Mouse (Mus musculus): ENCODE data around the gene Ets1.

The Ets1 gene

DNA sequence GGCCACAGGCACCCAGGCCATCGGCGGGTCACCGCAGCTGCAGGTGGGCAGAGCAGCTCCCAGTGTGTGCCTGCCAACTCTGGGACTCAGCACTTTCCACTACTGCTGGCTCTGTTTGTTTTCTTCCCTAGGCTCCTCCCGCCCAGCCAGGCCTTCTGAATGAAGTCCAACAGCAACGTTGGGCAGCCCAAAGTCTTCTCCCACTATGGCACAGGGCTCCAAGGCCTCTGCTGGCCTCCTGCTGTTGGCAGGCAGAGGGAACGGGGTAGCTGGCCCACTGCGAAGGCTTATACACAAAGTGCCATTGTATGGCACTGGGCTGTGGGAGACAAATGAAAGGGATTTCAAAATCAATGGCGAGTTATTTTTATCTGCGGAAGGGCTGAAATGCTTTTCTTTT, 128.4 kb downstream of the Ets1 start:
- peak in 1 of 2 experiments; percentile 26 for DNase-seq

DNA sequence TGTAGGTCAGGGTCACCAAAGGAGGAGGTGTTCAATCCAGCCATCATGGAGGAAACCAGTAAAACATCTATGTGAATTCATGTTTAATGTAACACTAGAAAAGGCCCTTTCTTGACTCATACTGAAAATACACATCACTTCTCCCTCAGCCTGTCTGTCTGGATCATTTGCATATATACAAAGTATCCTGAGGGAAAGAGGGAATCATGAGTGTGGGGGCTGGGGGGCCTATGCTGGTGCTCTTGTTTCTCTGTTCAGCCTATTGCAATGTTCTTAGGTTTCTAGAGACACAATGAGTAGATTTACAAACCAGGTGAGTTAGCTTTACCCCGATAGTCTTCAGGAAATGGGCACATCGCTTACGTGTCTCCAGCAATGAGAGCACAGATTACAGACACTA, 129.1 kb downstream of the Ets1 start:
- no peak for DNase-seq

DNA sequence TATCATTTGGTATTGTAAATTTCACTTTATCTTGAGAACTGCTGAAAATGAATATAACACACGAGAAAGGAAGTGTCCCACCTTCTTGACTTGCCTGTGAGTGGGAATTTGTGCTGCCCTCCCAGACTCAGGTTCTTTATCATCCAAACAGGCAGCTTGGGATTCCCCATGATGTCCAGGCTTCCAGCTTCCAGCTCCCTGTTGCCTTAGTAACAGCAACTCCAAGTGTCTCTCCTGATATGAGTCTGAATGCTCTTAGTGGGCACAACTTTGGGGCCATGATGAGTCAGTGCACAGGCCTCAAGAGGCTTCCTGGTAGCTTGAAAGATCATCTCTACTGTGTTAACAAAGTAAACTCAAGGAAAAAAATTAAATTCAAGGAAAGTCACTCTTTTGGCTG, 142.8 kb downstream of the Ets1 start:
- no peak for DNase-seq

DNA sequence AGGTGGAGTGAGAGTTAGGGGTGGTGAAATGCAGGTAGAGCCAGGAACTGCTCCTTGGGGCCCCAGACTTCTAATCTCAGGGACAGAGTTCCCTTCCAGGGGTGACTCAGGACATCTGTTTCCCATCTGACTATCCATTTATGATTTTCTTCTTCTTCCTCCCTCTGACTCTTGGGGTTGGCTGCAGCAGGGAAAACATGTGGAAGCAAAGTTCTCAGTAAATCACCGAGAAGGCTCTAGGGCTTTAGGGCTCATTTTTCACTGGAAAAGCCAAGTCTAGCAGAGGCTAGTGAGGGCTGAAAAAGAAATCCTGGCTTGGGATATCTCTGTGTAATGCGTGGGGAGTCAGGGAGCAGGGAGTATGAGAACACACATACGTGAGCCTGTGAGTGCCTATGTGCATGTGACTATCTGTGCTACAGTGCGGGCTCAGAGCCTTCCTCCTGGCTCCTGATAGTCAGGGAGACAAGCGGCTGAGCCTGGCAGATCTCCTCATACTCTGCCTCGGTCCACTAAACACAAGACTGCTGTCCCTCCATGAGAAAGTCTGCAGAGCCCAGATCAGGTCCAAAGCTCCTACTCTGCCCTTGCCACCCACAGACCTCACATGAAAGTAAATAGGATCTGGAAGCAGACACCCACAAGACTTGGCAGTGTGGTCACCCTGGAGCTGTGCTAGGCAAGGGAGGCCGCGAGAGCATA, 146.5 kb downstream of the Ets1 start:
- no peak for DNase-seq

DNA sequence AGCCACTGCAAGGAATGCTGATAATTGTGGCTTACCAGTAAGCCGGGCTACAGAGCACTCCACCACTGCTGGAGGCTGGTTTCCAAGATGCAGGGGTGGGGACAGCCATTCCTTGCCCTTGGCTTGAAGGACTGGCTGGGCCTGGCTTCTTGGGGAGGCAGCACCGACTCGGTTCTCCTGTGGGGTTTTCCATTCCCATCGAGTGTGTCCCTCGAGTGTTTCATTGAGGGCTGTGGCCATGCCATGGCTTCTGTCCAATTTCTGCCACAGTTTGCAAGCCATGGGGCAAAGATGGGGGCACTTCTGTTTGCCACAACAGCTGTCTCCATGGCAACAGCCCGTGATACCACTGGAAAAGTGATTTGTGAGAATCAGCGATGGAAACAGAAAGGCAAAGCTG, 151.1 kb downstream of the Ets1 start:
- peak; percentile 35 to 38 for DNase-seq

DNA sequence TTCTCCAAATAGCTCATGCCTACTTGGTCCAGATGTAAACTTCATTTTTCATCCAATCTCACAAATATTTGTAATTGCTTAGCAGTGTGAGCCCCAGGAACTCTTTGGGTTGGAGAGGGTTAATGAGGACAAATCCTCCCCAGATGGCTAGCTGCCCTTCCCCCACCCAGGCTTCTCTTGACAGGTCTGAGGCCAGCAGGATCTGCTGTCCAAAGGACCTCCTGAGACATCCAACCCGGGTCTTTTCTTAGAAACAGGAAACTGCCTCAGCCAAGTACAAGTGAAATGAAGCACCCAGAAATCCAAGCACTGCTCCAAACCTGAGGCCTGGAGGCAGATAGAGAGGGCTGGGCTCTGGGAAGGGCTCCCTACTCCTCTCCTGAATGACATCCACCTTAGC, 151.6 kb downstream of the Ets1 start:
- peak; percentile 15 to 41 for DNase-seq

DNA sequence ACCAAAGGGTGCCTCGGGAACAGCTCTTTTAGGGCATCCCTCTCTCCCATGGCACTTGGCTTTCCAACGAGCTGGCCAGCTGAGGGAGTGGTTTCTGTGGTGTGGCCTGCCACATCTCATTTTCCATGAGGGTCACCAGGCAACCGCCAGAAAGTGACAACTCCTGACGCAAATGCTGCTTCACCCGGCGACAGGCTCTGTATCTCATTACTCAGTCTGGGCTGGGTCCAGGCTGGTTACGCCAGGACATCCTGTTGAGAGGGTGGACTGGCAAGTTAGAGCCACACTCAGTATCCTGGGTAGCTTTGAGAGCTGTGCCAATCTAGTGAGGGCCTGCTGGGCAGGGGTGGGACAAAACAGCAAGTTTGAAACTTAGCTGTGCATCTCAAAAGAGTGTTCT, 153.3 kb downstream of the Ets1 start:
- peak; percentile 44 to 69 for DNase-seq

DNA sequence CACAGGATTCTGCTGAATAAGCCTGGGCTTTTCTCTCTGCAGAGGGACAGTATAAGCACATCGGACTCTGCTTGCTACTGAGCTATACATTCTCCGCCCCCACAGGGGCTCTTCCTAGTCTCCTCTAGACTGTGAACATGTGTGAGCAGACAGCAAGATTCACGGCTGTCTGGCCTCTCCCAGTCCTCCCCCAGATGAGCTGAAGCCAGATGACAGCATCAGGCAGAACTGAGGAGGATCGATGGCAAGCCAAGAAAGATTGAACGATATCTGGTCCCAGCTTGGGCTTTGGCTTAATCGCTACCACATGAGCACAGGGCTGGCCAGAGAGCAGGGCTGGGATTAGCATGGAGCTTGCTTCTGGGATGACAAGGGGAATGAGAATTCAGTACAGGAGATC, 155.7 kb downstream of the Ets1 start:
- DNase-seq = no peak

DNA sequence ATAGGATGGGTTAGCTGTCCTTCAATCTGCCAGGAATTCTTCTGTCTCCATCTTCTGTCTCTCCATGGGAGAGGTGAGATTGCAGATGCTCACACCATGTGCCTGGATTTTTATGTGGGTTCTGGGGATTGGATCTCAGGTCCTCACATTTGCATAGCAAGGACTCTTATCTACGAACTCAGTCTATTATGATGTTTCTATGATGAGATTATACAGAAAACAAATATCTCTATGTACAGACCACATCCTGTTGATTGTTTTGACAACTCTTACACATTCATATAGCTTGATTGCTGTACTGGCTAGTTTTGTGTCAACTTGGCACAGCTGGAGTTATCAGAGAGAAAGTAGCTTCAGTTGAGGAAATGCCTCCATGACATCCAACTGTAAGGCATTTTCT, 162.2 kb downstream of the Ets1 start:
- DNase-seq = no peak

DNA sequence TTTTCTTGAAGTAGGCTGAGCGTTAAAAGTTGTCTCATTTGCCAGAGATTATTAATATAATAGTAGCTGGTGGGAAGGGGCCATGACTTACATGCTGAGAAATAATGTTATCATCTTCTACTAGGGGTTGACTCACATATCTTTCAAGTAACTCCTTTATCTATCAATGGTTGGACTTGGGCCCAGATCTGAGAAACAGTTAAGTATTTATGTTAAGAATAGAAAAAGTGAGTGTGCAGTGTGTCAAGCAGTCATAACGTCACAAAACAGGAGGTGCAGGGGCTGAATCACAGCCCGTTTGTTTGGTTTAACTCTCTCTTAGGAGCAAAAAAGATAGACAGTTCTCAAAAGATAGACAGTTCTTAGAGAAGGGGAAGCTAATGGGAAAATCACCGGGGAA, 170.1 kb downstream of the Ets1 start:
- no peak for DNase-seq

Data from lung, adult 18-20 months (tissue).